Mouse (Mus musculus) mouse embryonic stem cell (cell line): ENCODE results near the gene Efl1.
"Not testable (repeated sequence)": the region's sequence is repeated elsewhere in the genome, so short reads cannot be mapped to it uniquely, and the experiment has no call there.

ENCODE experiments used
- in situ Hi-C, 2 experiments: fragments of 300-500 bp; cut with MboI; formaldehyde crosslinking; loops; 1 replicate in 1 of 2; 3 replicates in 1 of 2; pipeline ENCODE4 v1.14.3; 2019 to 2020; ENCODE audit warnings: low sequenced_read_pairs in 2 of 2, low pct_unique_long_range_greater_than_20kb in 1 of 2, mixed read lengths in 1 of 2; ENCODE audit not compliant: unreplicated experiment in 1 of 2

The Efl1 gene

GRCm38 (mm10) chr7:82715210-82715911 is 66.9 kb downstream of the Efl1 start:
- in situ Hi-C loops, result no loop called here

- in situ Hi-C loops, result no loop called here
Measured at GRCm38 (mm10) chr7:82715912-82716601, 67.6 kb downstream of the Efl1 start.

GRCm38 (mm10) chr7:82719285-82719684 is 70.9 kb downstream of the Efl1 start:
- in situ Hi-C loops, result no loop called here

- in situ Hi-C loops, result loop anchor here in 1 of 2 experiments (5.0 kb wide), 1 partner anchor 148 kb away; the partner anchor contains the start of gene Mex3b
Measured at GRCm38 (mm10) chr7:82719740-82720139, 71.3 kb downstream of the Efl1 start.

GRCm38 (mm10) chr7:82720501-82720900 is 72.1 kb downstream of the Efl1 start:
- in situ Hi-C loops, result loop anchor here in 1 of 2 experiments (5.0 kb wide), 1 partner anchor 147 kb away; the partner anchor contains the start of gene Mex3b

- in situ Hi-C loops, result loop anchor here in 1 of 2 experiments (5.0 kb wide), 1 partner anchor 146 kb away; the partner anchor contains the start of gene Mex3b
Measured at GRCm38 (mm10) chr7:82720906-82721305, 72.5 kb downstream of the Efl1 start.

GRCm38 (mm10) chr7:82722486-82723123 is 74.2 kb downstream of the Efl1 start:
- in situ Hi-C loops, result loop anchor here in 1 of 2 experiments (5.0 kb wide), 1 partner anchor 145 kb away; the partner anchor contains the start of gene Mex3b

- in situ Hi-C loops, result loop anchor here in 1 of 2 experiments (5.0 kb wide), 1 partner anchor 144 kb away; the partner anchor contains the start of gene Mex3b
Measured at GRCm38 (mm10) chr7:82723151-82723871, 74.9 kb downstream of the Efl1 start.

GRCm38 (mm10) chr7:82724491-82724890 is 76.1 kb downstream of the Efl1 start:
- in situ Hi-C loops, result loop anchor here in 1 of 2 experiments (5.0 kb wide), 1 partner anchor 143 kb away; the partner anchor contains the start of gene Mex3b

- in situ Hi-C loops, result no loop called here
Measured at GRCm38 (mm10) chr7:82725006-82725636, 76.7 kb downstream of the Efl1 start.

GRCm38 (mm10) chr7:82725741-82726450 is 77.5 kb downstream of the Efl1 start:
- in situ Hi-C loops, result no loop called here

GRCm38 (mm10) chr7:82727066-82727465 is 78.7 kb downstream of the Efl1 start:
- in situ Hi-C loops, result no loop called here

GRCm38 (mm10) chr7:82729009-82729408 is 80.6 kb downstream of the Efl1 start:
- in situ Hi-C loops, result not testable (repeated sequence)

- in situ Hi-C loops, result no loop called here
Measured at GRCm38 (mm10) chr7:82733118-82733517, 84.7 kb downstream of the Efl1 start.

GRCm38 (mm10) chr7:82733995-82734394 is 85.6 kb downstream of the Efl1 start:
- in situ Hi-C loops, result no loop called here

GRCm38 (mm10) chr7:82734748-82735600 is 86.6 kb downstream of the Efl1 start:
- in situ Hi-C loops, result no loop called here
